Mouse (Mus musculus) midbrain, embryonic 12.5 days (tissue): ENCODE data around the gene Olfr390. TPM values are rescaled to one million over a fixed set of nuclear protein-coding genes. Genes with fewer than 3 reads are reported as not detected.

ENCODE experiments used
- ATAC-seq: fragments of 200-750 bp; cut with Nextera tagmentation; 2 replicates; pipeline ENCODE4 v1.8.0; 2017; ENCODE audit warnings: low read depth, moderate TSS enrichment, moderate library complexity; ENCODE audit not compliant: low FRiP score
- H3K27ac ChIP-seq: fragments of 300-500 bp; sonication (generic); replicated peaks from 2 replicates; pipeline ENCODE4 v1.5.1; 2016; ENCODE audit warnings: mild to moderate bottlenecking
- H3K27me3 ChIP-seq: fragments of 300-500 bp; sonication (generic); 2 replicates; pipeline ENCODE4 v1.6.1; 2016; ENCODE audit warnings: mild to moderate bottlenecking
- H3K36me3 ChIP-seq: fragments of 300-500 bp; sonication (generic); 2 replicates; pipeline ENCODE4 v1.6.1; 2016
- H3K4me1 ChIP-seq: fragments of 300-500 bp; sonication (generic); 2 replicates; pipeline ENCODE4 v1.6.1; 2016
- H3K4me2 ChIP-seq: fragments of 300-500 bp; sonication (generic); replicated peaks from 2 replicates; pipeline ENCODE4 v1.6.1; 2016; ENCODE audit warnings: mild to moderate bottlenecking, moderate library complexity
- H3K4me3 ChIP-seq: fragments of 300-500 bp; sonication (generic); 2 replicates; pipeline ENCODE4 v1.5.1; 2016; ENCODE audit warnings: mild to moderate bottlenecking
- H3K9ac ChIP-seq: fragments of 300-500 bp; sonication (generic); replicated peaks from 2 replicates; pipeline ENCODE4 v1.6.1; 2016; ENCODE audit warnings: mild to moderate bottlenecking, moderate library complexity
- H3K9me3 ChIP-seq: fragments of 300-500 bp; sonication (generic); 2 replicates; pipeline ENCODE4 v1.6.1; 2016; ENCODE audit warnings: mild to moderate bottlenecking
- WGBS: fragments of 180-500 bp; shearing (Covaris S2); methylation state at CpG from one replicate; pipeline ENCODE4 v1.1.7; 2016; 5-methylcytosine and 5-hydroxymethylcytosine counted together
- polyA plus RNA-seq: library from polyadenylated mRNA; unstranded; fragments of >200 nt; fragmentation: Nextera tagmentation; extraction: Ambion mirVana; gene quantifications from 2 replicates; pipeline ENCODE4 v1.2.1, GENCODE M21; 2016

The Olfr390 gene
- polyA plus RNA-seq, result not detected in 2 replicates

DNA sequence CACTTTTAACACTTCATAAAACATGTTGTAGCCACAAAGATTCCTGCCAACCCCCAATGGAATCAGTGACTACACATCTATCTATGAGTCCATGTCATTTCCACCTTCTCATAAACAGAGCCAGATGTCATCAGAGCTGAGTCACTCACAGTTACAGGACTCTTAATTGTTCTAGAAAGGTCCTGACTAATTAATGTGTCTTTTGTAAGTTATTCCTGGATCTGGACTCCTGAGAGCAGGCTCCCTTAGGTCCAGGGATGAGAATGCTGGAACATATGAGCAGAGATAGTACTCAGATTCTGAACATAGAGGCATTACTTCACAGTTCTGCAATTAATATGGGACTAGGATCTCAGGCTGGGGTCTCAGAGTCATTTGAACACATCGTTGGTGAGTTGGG, at the start of gene Olfr390:
Gene Olfr390 (plus strand): TSS at position 301 of the 400 bp plus-strand sequence.
- no peak within 1 kb of the TSS for H3K27ac ChIP-seq
- no peaks in the 10 kb centered on the region for H3K4me1 ChIP-seq
- H3K27me3 ChIP-seq, result no peaks in the 10 kb centered on the region
- H3K4me2 ChIP-seq, result no peak within 1 kb of the TSS
- 66% methylated on average over 1 of the region's 1 CpGs for WGBS
- H3K4me3 ChIP-seq, result no peak within 1 kb of the TSS
- 0 out of 2 replicates have a peak, but pooled peaks cover 11% of the 10 kb centered on the region for H3K9me3 ChIP-seq
- H3K36me3 ChIP-seq, result no peaks in the 10 kb centered on the region
- H3K9ac ChIP-seq, result no peak within 1 kb of the TSS
- no peak for ATAC-seq

DNA sequence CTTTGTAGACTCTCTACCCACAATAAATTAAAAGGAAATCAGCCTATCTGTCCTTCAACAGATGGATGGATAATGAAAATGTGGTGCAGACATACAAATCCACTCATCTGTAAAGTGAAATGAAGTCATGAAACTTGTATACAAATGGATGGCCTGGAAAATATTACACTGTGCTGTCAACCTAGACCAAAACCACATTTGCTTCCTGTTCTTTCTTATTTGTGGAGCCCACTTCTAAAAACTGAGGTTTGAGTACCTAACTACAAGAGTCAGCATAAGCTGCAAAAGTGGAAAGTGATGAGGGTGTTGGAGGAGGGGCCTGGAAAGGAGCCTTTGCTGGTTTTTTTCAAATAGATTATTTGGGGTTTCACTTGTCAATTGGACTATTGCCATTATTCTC, 23.6 kb upstream of the Olfr390 start:
- ATAC-seq, result no peak
- Histone ChIP-seq H3K4me1 (no peaks in the 10 kb centered on the region), H3K27me3 (no peaks in the 10 kb centered on the region)

GRCm38 (mm10) chr11:73780613-73781012, 2.2 kb upstream of the Olfr390 start, which contains the start of gene Olfr389:
Olfr389 (minus strand) TSS chr11:73780713.
- no peak within 1 kb of the TSS for H3K27ac ChIP-seq
- H3K4me1 ChIP-seq, result no peaks in the 10 kb centered on the region
- no peaks in the 10 kb centered on the region for H3K27me3 ChIP-seq
- 0 out of 2 replicates have a peak, but pooled peaks cover 13% of the 10 kb centered on the region for H3K9me3 ChIP-seq
- no peaks in the 10 kb centered on the region for H3K36me3 ChIP-seq
- no peak within 1 kb of the TSS for H3K4me3 ChIP-seq
- no peak within 1 kb of the TSS for H3K9ac ChIP-seq
- WGBS, result 97% methylated on average over 1 of the region's 1 CpGs
- no peak for ATAC-seq
- H3K4me2 ChIP-seq, result no peak within 1 kb of the TSS

More for the DNA sequence above, 23.6 kb upstream of the Olfr390 start:
- Histone ChIP-seq H3K4me2 (no peak overlapping the region), H3K4me3 (no peak overlapping the region), H3K27ac (no peak overlapping the region), H3K9ac (no peak overlapping the region), H3K9me3 (peaks cover 27% of the 10 kb centered on the region), H3K36me3 (no peaks in the 10 kb centered on the region)

DNA sequence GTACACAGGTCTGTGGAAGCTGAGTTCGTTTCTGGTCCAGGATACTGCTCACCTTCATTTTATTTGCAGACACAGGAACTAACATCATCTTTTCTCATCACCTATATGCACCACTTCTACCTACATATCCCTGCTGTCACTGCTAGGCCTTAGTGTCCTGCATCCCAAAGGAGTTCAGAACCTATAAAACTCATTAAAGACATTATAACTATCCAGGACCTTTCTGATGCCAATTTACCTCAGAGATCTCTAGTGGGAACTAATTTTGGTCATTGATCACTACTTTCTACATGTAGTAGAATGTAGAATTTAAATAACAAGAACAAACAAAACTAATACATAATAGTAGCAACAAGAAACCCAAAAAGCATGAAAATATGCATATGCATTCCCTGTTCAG, 20.2 kb downstream of the Olfr390 start, which contains the start of gene Olfr391-ps:
Gene Olfr391-ps (minus strand): TSS at position 101 of the 400 bp plus-strand sequence.
- no peak for ATAC-seq
- Histone ChIP-seq H3K9ac (no peak within 1 kb of the TSS), H3K27me3 (no peaks in the 10 kb centered on the region), H3K27ac (no peak within 1 kb of the TSS), H3K4me3 (no peak within 1 kb of the TSS), H3K4me1 (no peaks in the 10 kb centered on the region), H3K9me3 (peaks cover 5% of the 10 kb centered on the region; the same call in 1 of the 2 replicates), H3K36me3 (no peaks in the 10 kb centered on the region), H3K4me2 (no peak within 1 kb of the TSS)
- 28% methylated on average over 1 of the region's 1 CpGs for WGBS

- no peak for ATAC-seq
These were observed 34.2 kb downstream of the Olfr390 start, which contains the start of gene Olfr392 for GRCm38 (mm10) chr11:73816949-73817348. Olfr392 (minus strand) TSS chr11:73817049.

More at GRCm38 (mm10) chr11:73816949-73817348, 34.2 kb downstream of the Olfr390 start, which contains the start of gene Olfr392:
- H3K27me3 ChIP-seq, result no peaks in the 10 kb centered on the region
- H3K27ac ChIP-seq, result no peak within 1 kb of the TSS
- no peak within 1 kb of the TSS for H3K4me2 ChIP-seq
- WGBS, result 90% methylated on average over 1 of the region's 1 CpGs
- H3K36me3 ChIP-seq, result no peaks in the 10 kb centered on the region
- H3K9me3 ChIP-seq, result peaks cover 5% of the 10 kb centered on the region; the same call in 1 of the 2 replicates
- H3K4me1 ChIP-seq, result no peaks in the 10 kb centered on the region
- no peak within 1 kb of the TSS for H3K4me3 ChIP-seq
- no peak within 1 kb of the TSS for H3K9ac ChIP-seq

Other genes starting within 250 kb of the Olfr390 start
- gene Olfr385, start 190.0 kb upstream of the Olfr390 start, polyA plus RNA-seq, result not detected in 2 replicates
- not detected in 2 replicates for gene Olfr384, start 184.4 kb upstream of the Olfr390 start, polyA plus RNA-seq
- not detected in 2 replicates for gene Zfp735, start 94.2 kb upstream of the Olfr390 start, polyA plus RNA-seq
- not detected in 2 replicates for gene Olfr389, start 2.3 kb upstream of the Olfr390 start, polyA plus RNA-seq
- not detected in 2 replicates for gene Olfr391-ps, start 20.1 kb downstream of the Olfr390 start, polyA plus RNA-seq
- not detected in 2 replicates for gene Olfr392, start 34.1 kb downstream of the Olfr390 start, polyA plus RNA-seq
- not detected in 2 replicates for gene Olfr393, start 68.5 kb downstream of the Olfr390 start, polyA plus RNA-seq
- not detected in 2 replicates for gene Olfr394, start 107.8 kb downstream of the Olfr390 start, polyA plus RNA-seq
- not detected in 2 replicates for gene Olfr395, start 126.3 kb downstream of the Olfr390 start, polyA plus RNA-seq
- gene Olfr23, start 153.7 kb downstream of the Olfr390 start, polyA plus RNA-seq, result not detected in 2 replicates
- not detected in 2 replicates for gene Olfr397, start 177.9 kb downstream of the Olfr390 start, polyA plus RNA-seq
- gene Olfr398, start 207.4 kb downstream of the Olfr390 start, polyA plus RNA-seq, result not detected in 2 replicates